Mouse (Mus musculus) heart, postnatal 0 days (tissue): ENCODE measurements around the gene Ice2. TPM values are rescaled to one million over a fixed set of nuclear protein-coding genes. Genes with fewer than 3 reads are reported as not detected.

Experiments
- ATAC-seq: fragments of 200-750 bp; cut with Nextera tagmentation; 2 replicates; pipeline ENCODE4 v1.8.0; 2017; ENCODE audit warnings: low read depth, moderate number of reproducible peaks, moderate library complexity; ENCODE audit not compliant: insufficient read depth
- DNase-seq: peaks from one replicate; pipeline ENCODE4 v3.0.0-alpha.2; 2016; ENCODE audit warnings: low spot score
- H3K27ac ChIP-seq: fragments of 300-500 bp; sonication (generic); 2 replicates; pipeline ENCODE4 v1.5.1; 2014; ENCODE audit warnings: low read depth, mild to moderate bottlenecking
- H3K27me3 ChIP-seq: fragments of 300-500 bp; sonication (generic); 2 replicates; pipeline ENCODE4 v1.6.1; 2014; ENCODE audit warnings: low read length, mixed read lengths; ENCODE audit not compliant: control insufficient read depth, insufficient read depth
- H3K36me3 ChIP-seq: fragments of 300-500 bp; sonication (generic); replicated peaks from 2 replicates; pipeline ENCODE4 v1.6.1; 2014; ENCODE audit warnings: low read length, mixed read lengths; ENCODE audit not compliant: control insufficient read depth, insufficient read depth
- H3K4me1 ChIP-seq: fragments of 300-500 bp; sonication (generic); 2 replicates; pipeline ENCODE4 v1.6.1; 2014; ENCODE audit warnings: antibody characterized with exemption; ENCODE audit not compliant: control insufficient read depth, insufficient read depth
- H3K4me2 ChIP-seq: fragments of 300-500 bp; sonication (generic); 2 replicates; pipeline ENCODE4 v1.6.1; 2014; ENCODE audit warnings: low read depth, mild to moderate bottlenecking, low read length, moderate library complexity
- H3K4me3 ChIP-seq: fragments of 300-500 bp; sonication (generic); 2 replicates; pipeline ENCODE4 v1.5.1; 2014; ENCODE audit warnings: low read depth, low read length
- H3K9ac ChIP-seq: fragments of 300-500 bp; sonication (generic); replicated peaks from 2 replicates; pipeline ENCODE4 v1.6.1; 2014; ENCODE audit warnings: low read depth, low read length, mixed read lengths
- H3K9me3 ChIP-seq: fragments of 300-500 bp; sonication (generic); replicated peaks from 2 replicates; pipeline ENCODE4 v1.6.1; 2016; ENCODE audit warnings: low read length; ENCODE audit not compliant: control insufficient read depth
- CTCF ChIP-seq: IDR thresholded peaks from 2 replicates; pipeline ENCODE4 v1.5.1; 2016; ENCODE audit warnings: antibody characterized with exemption, control low read depth, low read depth
- EP300 ChIP-seq: IDR thresholded peaks from 2 replicates; pipeline ENCODE4 v1.6.1; 2016; ENCODE audit warnings: antibody characterized with exemption, low read depth
- WGBS: fragments of 180-500 bp; shearing (Covaris S2); extraction: QIAGEN DNeasy Blood & Tissue Kit; methylation state at CpG from one replicate; pipeline ENCODE4 v1.1.7; 2014; 5-methylcytosine and 5-hydroxymethylcytosine counted together
- polyA plus RNA-seq: library from polyadenylated mRNA; unstranded; fragments of >200 nt; fragmentation: Nextera tagmentation; extraction: Ambion mirVana; gene quantifications from 2 replicates; pipeline ENCODE4 v1.2.1, GENCODE M21; 2015
- total RNA-seq: library from RNA; depleted of rRNA; stranded (reverse); fragments of >200 nt; gene quantifications from 2 replicates; pipeline ENCODE4 v1.2.3, GENCODE M21; 2014; ENCODE audit warnings: low replicate concordance

The Ice2 gene
- total and polyA plus RNA-seq, 2 experiments from 2014 or later = 5.9 to 6.4 TPM

DNA sequence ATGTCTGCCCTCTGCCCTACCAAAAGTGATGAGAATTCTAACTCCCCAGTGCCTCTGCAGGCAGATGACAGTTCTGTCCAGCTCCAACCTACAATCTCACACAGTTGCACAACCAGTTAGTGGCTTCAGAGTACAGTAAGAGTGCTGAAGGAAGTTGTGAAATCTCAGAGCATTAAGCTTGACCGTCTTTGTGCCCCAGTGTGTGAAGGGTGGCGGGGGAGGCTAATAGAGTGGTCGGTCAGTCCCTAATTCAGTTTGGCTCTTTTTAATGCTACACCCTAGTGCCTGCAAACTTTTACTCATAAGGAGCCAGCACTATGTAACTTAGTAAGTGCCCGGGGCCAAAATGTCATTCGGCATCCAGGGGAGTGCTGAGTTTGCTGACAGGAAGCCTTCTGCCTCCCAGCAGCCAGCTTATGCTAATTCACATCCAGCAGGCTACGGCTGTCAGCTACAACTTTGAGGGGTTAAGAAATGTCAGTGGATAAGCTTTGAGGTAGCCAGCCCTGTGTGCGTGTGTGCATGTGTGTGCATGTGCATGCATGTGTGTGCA, 42.2 kb downstream of the Ice2 start:
- ATAC-seq = no peak
- Histone ChIP-seq H3K27ac (peak overlapping the region; percentile 15; the same call in 1 of the 2 replicates), H3K4me1 (peaks cover 10% of the 10 kb centered on the region), H3K4me2 (no peak overlapping the region), H3K4me3 (no peak overlapping the region), H3K9me3 (no peaks in the 10 kb centered on the region), H3K36me3 (no peaks in the 10 kb centered on the region), H3K9ac (no peak overlapping the region), H3K27me3 (no peaks in the 10 kb centered on the region)
- TF ChIP-seq CTCF = no peak
- no peak for TF ChIP-seq EP300
- peak; percentile 22 for DNase-seq
- 34% methylated on average over 7 of the region's 7 CpGs for WGBS

DNA sequence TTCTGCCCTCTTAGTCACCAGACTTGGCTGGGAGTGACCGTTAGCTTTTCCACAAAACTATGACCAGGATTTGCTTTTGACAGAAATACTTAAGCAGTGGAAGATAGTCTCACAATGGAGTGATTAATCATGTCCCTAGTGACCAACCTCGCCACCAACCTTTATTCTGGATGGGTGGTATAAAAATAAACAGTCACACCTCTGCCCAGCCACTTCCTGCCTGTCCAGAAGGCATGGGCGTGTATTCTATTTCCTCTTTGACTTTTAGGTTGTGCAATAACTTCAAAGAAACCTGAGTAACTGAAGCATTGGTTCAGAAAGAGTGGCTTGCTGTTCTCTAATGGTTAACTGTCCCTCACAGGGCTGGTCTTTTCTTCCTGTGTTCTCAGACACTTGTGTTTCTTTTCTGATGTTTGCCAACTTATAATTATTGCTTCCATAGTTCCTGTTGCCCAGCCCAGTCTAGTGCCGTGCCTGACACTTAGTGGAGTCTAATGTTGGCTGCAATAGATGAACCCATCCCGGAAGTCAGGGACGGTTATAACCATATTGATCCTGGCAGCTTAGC, 44.8 kb downstream of the Ice2 start:
- Histone ChIP-seq H3K36me3 (no peaks in the 10 kb centered on the region), H3K27me3 (no peaks in the 10 kb centered on the region), H3K4me2 (no peak overlapping the region; the same call in 1 of the 2 replicates), H3K9ac (no peak overlapping the region), H3K4me1 (peaks cover 10% of the 10 kb centered on the region), H3K27ac (peak overlapping the region; percentile 23; the same call in 1 of the 2 replicates), H3K4me3 (no peak overlapping the region), H3K9me3 (no peaks in the 10 kb centered on the region)
- DNase-seq (peak; percentile 50), ATAC-seq (peak; percentile 11; the same call in 1 of the 2 replicates)
- TF ChIP-seq CTCF = no peak
- no peak for TF ChIP-seq EP300
- WGBS = 42% methylated on average over 6 of the region's 6 CpGs

DNA sequence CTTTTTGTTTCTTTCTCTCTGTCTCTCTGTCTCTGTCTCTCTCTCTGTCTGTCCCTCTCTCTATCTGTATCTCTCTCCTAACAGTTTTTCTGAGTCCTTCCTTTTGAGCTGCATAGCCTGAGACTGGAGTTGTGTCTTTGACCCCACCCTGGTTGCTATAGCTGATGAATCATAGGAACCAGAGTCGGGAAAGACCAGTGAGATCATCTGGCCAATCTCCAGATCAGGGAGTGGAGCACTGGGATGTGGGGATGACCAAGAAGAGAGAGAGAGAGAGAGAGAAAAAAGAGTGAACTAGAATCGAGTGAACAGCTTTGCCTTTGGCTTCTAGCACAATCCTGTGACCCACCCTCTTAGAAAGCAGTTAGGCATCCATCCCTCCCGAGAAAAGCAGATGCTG, 45.5 kb downstream of the Ice2 start:
- TF ChIP-seq EP300 (no peak), CTCF (no peak)
- DNase-seq (peak; percentile 67), ATAC-seq (peak; percentile 67)
- Histone ChIP-seq H3K4me3 (no peak overlapping the region), H3K27ac (peak overlapping the region; percentile 23; the same call in 1 of the 2 replicates), H3K4me2 (no peak overlapping the region; the same call in 1 of the 2 replicates), H3K4me1 (peaks cover 10% of the 10 kb centered on the region), H3K27me3 (no peaks in the 10 kb centered on the region), H3K36me3 (no peaks in the 10 kb centered on the region), H3K9me3 (no peaks in the 10 kb centered on the region), H3K9ac (no peak overlapping the region)
- WGBS = 35% methylated on average over 3 of the region's 3 CpGs

DNA sequence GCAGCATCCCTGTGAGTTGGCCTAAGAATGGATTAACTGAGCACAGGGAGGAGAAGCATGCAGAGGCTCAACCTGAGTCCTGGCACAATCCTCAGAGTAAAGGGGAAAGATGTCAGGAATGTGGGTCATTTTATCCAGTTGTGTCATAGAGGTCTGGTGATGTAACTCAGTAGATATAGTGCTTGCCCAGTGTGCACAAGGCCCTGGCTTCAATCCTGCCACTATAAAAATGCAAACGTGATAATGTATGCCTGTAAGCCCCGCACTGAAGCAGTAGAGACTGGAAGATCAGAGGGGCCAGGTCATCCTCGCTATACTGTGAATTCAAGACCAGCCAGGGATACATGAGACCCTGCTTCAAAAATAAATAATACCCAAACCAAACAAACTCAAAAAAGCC, 51.1 kb downstream of the Ice2 start:
- no peak for DNase-seq
- Histone ChIP-seq H3K36me3 (no peaks in the 10 kb centered on the region), H3K4me1 (no peaks in the 10 kb centered on the region), H3K9ac (no peak overlapping the region), H3K27me3 (no peaks in the 10 kb centered on the region), H3K4me3 (no peak overlapping the region), H3K9me3 (no peaks in the 10 kb centered on the region), H3K4me2 (no peak overlapping the region), H3K27ac (no peak overlapping the region)
- WGBS = 58% methylated on average over 3 of the region's 3 CpGs
- no peak for ATAC-seq
- no peak for TF ChIP-seq EP300
- no peak for TF ChIP-seq CTCF

DNA sequence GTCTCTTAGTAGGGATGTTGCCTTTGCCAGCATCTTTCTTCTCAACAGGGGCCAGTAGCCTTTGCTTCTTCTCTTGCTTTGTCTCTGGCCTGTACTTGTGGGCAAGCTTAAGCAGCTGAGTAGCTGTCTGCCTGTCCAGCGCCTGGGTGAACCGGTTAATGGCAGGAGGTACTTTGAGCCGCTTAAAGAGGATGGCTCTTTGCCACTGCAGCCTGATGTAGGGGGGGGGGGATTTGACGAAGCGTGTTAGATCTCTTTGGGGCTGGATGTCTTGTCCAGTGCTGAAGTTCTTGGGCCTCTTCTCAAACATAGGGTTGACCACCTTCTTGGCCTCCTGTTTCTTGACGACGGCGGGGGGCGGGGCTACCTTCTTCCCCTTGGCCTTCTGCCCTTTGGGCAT, 52.9 kb downstream of the Ice2 start:
- no peak for TF ChIP-seq CTCF
- no peak for TF ChIP-seq EP300
- H3K4me3 ChIP-seq = no peak overlapping the region
- no peak for DNase-seq

More for the DNA sequence above, 52.9 kb downstream of the Ice2 start:
- 85% methylated on average over 9 of the region's 9 CpGs for WGBS
- ATAC-seq = no peak
- Histone ChIP-seq H3K27ac (no peak overlapping the region), H3K4me2 (no peak overlapping the region), H3K27me3 (no peaks in the 10 kb centered on the region), H3K9ac (no peak overlapping the region), H3K36me3 (no peaks in the 10 kb centered on the region), H3K9me3 (no peaks in the 10 kb centered on the region), H3K4me1 (peaks cover 11% of the 10 kb centered on the region)
